In the genomic region with DNA sequence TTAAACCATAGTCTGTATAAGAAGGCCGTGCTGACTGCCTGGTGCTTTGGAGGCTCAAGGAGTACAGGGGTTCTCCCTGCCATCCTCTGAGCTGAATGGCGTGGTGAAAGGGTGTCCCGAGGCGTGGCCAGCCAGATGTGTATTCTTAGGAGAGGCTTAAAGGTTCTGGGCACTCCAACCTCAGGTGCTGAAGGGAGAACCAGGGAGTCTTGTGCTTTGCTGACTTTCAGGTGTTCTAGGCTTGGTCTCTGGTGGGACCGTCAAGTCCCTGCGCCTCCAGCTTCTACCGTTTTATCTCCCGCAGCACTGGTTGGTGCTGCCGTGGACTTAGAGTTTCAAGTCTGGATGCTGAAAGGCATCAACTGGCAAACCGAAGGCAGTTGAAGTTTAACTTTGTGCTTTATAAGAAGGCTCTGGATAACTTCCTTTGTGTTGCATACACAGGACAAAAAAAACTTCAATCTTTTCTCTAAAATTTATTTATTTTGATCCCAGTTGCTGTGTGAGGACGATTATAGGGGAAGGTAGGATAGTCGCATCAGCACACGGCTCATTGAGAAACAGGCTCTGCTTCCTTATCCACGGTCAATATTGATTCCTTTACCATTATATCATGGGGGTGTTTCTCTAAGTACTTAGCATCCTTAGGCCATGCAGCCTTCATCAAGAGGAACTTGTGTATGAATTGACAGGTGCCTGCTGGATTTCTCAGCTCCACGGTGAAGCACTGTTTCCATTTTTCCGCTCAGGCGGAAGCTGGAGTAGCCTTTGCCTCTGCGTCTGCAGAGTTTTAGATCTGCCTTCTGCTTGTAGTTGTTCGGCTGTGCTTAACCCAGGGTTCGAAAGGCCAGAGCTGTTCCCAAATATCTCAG, we compare ENCODE assay signal across 10 mouse cellular contexts.
A peak's percentile ranks its signal among the peaks of the same experiment; 100 is the strongest.
DNase-seq lines count a peak whose midpoint lies in the region; ATAC-seq lines count a peak whose summit lies in the region.
"Had no signal": no experiment of that assay in that cellular context is flagged by ENCODE, and none has a peak within 500 bp of the region (broad histone marks: within the 10 kb centered on the region; RNA-seq: fewer than 3 reads in every experiment).

No protein-coding gene starts in this region.

- peaks cover 9% of the 10 kb centered on the region for H3K4me1 ChIP-seq in kidney, embryonic 14.5 days (ENCODE audit: control insufficient read depth, insufficient read depth, low read length)
- peaks cover 17% of the 10 kb centered on the region for H3K4me1 ChIP-seq in brown adipose tissue, adult 24 weeks (ENCODE audit: control insufficient read depth, insufficient read depth, insufficient read length, low read length)
- peaks cover 11% of the 10 kb centered on the region for H3K4me1 ChIP-seq in liver, embryonic 13.5 days (replicated peaks)

- no peak overlapping the region for H3K4me3 ChIP-seq in kidney, embryonic 14.5 days (ENCODE audit: low read length)
- H3K4me3 ChIP-seq in brown adipose tissue, adult 24 weeks (ENCODE audit: insufficient read depth, low read depth, low read length) = peak overlapping the region; percentile 55
- H3K4me3 ChIP-seq in liver, embryonic 13.5 days (replicated peaks) = no peak overlapping the region
- H3K4me3 ChIP-seq: forebrain, embryonic 13.5 days; hindbrain, embryonic 10.5 days had no signal

- H3K36me3 ChIP-seq in kidney, embryonic 14.5 days (ENCODE audit: control insufficient read depth, insufficient read depth, low read length) = peaks cover 3% of the 10 kb centered on the region; the same call in 1 of the 2 replicates
- H3K36me3 ChIP-seq in liver, embryonic 13.5 days = no peaks in the 10 kb centered on the region
- H3K36me3 ChIP-seq: hindbrain, embryonic 10.5 days had no signal

- DNase-seq in kidney, postnatal 14 days = no peak
- peak; percentile 63 for DNase-seq in CD4-positive helper T cell, adult 2 months (ENCODE audit: low read depth, low spot score)
- no peak for DNase-seq in liver, embryonic 13.5 days
- no peak for DNase-seq in cerebellum, postnatal 4 days (ENCODE audit: low spot score in 2 of 2)
- DNase-seq in embryo, embryonic 11 days = no peak
- DNase-seq in ovary, postnatal 10 days (ENCODE audit: low spot score) = no peak

- no peak overlapping the region for H3K27ac ChIP-seq in kidney, embryonic 14.5 days (ENCODE audit: low read depth, low read length)
- peak overlapping the region; percentile 46 for H3K27ac ChIP-seq in brown adipose tissue, adult 24 weeks (replicated peaks; ENCODE audit: low read depth, low read length)
- H3K27ac ChIP-seq in liver, embryonic 13.5 days = no peak overlapping the region
- H3K27ac ChIP-seq: forebrain, embryonic 13.5 days; hindbrain, embryonic 10.5 days had no signal

- peak overlapping the region; percentile 19; the same call in 1 of the 2 replicates for H3K4me2 ChIP-seq in kidney, embryonic 14.5 days (replicated peaks; ENCODE audit: low read depth, low read length)
- peak overlapping the region; percentile 35 for H3K4me2 ChIP-seq in liver, embryonic 13.5 days
- H3K4me2 ChIP-seq: forebrain, embryonic 13.5 days had no signal

- 82% methylated on average over 20 of the region's 20 CpGs for WGBS in kidney, embryonic 14.5 days
- 72% methylated on average over 20 of the region's 20 CpGs for WGBS in liver, embryonic 13.5 days (ENCODE audit: insufficient replicate concordance)

- H3K9me3 ChIP-seq in kidney, embryonic 14.5 days (ENCODE audit: control insufficient read depth, low read length) = no peaks in the 10 kb centered on the region
- no peaks in the 10 kb centered on the region for H3K9me3 ChIP-seq in liver, embryonic 13.5 days (replicated peaks)
- H3K9me3 ChIP-seq: forebrain, embryonic 13.5 days; hindbrain, embryonic 10.5 days had no signal

- H3K9ac ChIP-seq in kidney, embryonic 14.5 days (ENCODE audit: low read depth, low read length) = no peak overlapping the region
- no peak overlapping the region for H3K9ac ChIP-seq in liver, embryonic 13.5 days
- H3K9ac ChIP-seq: forebrain, embryonic 13.5 days had no signal

- ATAC-seq in kidney, embryonic 14.5 days (ENCODE audit: low FRiP score, low TSS enrichment) = no peak
- no peak for ATAC-seq in liver, embryonic 13.5 days (ENCODE audit: low read depth)
- ATAC-seq: forebrain, embryonic 13.5 days had no signal

- H3K27me3 ChIP-seq in kidney, embryonic 14.5 days (ENCODE audit: control insufficient read depth, insufficient read depth, low read length) = no peaks in the 10 kb centered on the region
- peaks cover 15% of the 10 kb centered on the region for H3K27me3 ChIP-seq in liver, embryonic 13.5 days
